Mouse (Mus musculus) kidney, adult 11 months (tissue): ENCODE data around the gene Sike1.

Source experiments
- DNase-seq: peaks from one replicate; pipeline ENCODE4 v3.0.0; 2022

Gene Sike1

DNA sequence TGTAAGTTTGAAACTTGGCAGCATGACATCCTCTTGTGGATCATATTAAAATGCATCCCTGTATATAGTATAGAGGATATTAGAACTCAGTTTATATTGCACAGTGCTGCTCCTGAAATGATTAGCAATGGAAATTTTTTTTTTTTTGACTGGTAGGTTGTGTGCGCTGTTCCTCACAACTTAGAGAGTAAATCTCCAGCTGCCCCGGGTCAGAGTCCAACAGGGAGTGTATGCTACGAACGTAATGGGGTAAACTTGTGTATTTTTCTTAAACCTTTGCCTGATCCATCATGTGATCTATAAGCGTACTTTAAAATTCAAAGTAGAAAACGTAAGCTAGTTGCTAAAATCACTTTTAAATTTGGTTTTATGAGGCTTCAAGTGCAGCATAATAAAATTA lies 44.8 kb downstream of the Sike1 start:
- no peak for DNase-seq

GRCm38 (mm10) chr3:103040861-103041379 lies 45.4 kb downstream of the Sike1 start:
- no peak for DNase-seq

DNA sequence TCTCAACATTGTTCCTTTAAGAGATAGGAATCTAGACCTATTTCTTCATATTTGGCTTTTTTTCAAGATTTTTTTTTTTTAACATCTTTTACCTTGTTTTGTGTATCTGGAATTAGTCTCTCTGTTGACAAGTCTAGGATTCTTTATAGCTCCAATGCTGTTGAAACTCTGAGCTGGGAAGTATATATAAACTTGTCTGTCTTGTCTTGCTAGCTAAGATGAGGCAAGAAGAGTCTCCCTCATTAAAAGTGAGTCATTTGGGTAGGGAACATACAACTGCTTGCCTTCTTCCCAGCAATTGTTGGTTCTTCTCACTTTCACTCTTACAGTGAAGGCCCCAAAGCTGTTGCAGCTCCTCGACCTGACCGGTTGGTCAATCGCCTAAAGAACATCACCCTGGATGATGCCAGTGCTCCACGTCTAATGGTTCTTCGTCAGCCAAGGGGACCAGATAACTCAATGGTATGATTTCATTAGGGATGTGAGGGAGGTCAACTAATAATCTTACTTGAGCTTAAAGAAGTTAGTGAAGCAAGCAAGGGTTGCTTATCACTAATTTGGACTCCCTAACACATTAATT lies 60.6 kb downstream of the Sike1 start:
- DNase-seq = no peak

- no peak for DNase-seq
Observed at GRCm38 (mm10) chr3:103057752-103058151, 62.2 kb downstream of the Sike1 start.
